Mouse (Mus musculus): Measurements from ENCODE around the gene Pax4. TPM values are rescaled to one million over a fixed set of nuclear protein-coding genes. Genes with fewer than 3 reads are reported as not detected.
A peak's percentile ranks its signal among the peaks of the same experiment; 100 is the strongest.

Pax4 gene
- polyA plus RNA-seq, 1 experiment from 2014 or later, result not detected

GRCm38 (mm10) chr6:28480752-28481492 lies 31.8 kb upstream of the Pax4 start:
- H3K9me3 ChIP-seq (replicated peaks; ENCODE audit: control insufficient read depth, low read length), result no peaks in the 10 kb centered on the region

GRCm38 (mm10) chr6:28479865-28480751 lies 31.0 kb upstream of the Pax4 start:
- DNase-seq (ENCODE audit: low spot score) (peak; percentile 100), ATAC-seq (peak; percentile 98)
- H3K4me2 ChIP-seq (ENCODE audit: low read length), result peak overlapping the region; percentile 91
- no peaks in the 10 kb centered on the region for H3K36me3 ChIP-seq (ENCODE audit: control insufficient read depth, insufficient read depth, low read length)
- peaks cover 10% of the 10 kb centered on the region for H3K4me1 ChIP-seq (ENCODE audit: control insufficient read depth, insufficient read depth, low read length)
- whole genome bisulfite sequencing, result under 1% methylated on average over 68 of the region's 68 CpGs
- H3K27ac ChIP-seq (ENCODE audit: low read depth, low read length), result peak overlapping the region; percentile 68
- H3K4me3 ChIP-seq (ENCODE audit: low read depth, low read length), result peak overlapping the region; percentile 91
- no peaks in the 10 kb centered on the region for H3K27me3 ChIP-seq (replicated peaks; ENCODE audit: control insufficient read depth, insufficient read depth, low read length)
- H3K9ac ChIP-seq (ENCODE audit: low read length), result peak overlapping the region; percentile 83
- H3K9me3 ChIP-seq (replicated peaks; ENCODE audit: control insufficient read depth, low read length), result no peaks in the 10 kb centered on the region

More at GRCm38 (mm10) chr6:28480752-28481492, 31.8 kb upstream of the Pax4 start:
- Histone ChIP-seq H3K36me3 (ENCODE audit: control insufficient read depth, insufficient read depth, low read length) (no peaks in the 10 kb centered on the region), H3K4me2 (ENCODE audit: low read length) (peak overlapping the region; percentile 91), H3K4me3 (ENCODE audit: low read depth, low read length) (peak overlapping the region; percentile 91), H3K27ac (ENCODE audit: low read depth, low read length) (no peak overlapping the region; the same call in 1 of the 2 replicates), H3K27me3 (replicated peaks; ENCODE audit: control insufficient read depth, insufficient read depth, low read length) (no peaks in the 10 kb centered on the region), H3K4me1 (ENCODE audit: control insufficient read depth, insufficient read depth, low read length) (peaks cover 10% of the 10 kb centered on the region), H3K9ac (ENCODE audit: low read length) (peak overlapping the region; percentile 83)
- no peak for DNase-seq (ENCODE audit: low spot score)
- ATAC-seq, result no peak
- 6% methylated on average over 21 of the region's 21 CpGs for WGBS

GRCm38 (mm10) chr6:28474839-28475238 lies 25.7 kb upstream of the Pax4 start, which contains the start of gene Snd1:
TSS of gene Snd1 (plus strand) at chr6:28475139.
- H3K36me3 ChIP-seq (ENCODE audit: control insufficient read depth, insufficient read depth, low read length), result no peaks in the 10 kb centered on the region
- H3K4me3 ChIP-seq (ENCODE audit: low read depth, low read length), result no peak within 1 kb of the TSS
- DNase-seq (ENCODE audit: low spot score), result no peak
- H3K4me1 ChIP-seq (ENCODE audit: control insufficient read depth, insufficient read depth, low read length), result peaks cover 4% of the 10 kb centered on the region
- no peak for ATAC-seq
- H3K4me2 ChIP-seq (ENCODE audit: low read length), result no peak within 1 kb of the TSS
- H3K9ac ChIP-seq (ENCODE audit: low read length), result no peak within 1 kb of the TSS
- no peak within 1 kb of the TSS for H3K27ac ChIP-seq (ENCODE audit: low read depth, low read length)
- no peaks in the 10 kb centered on the region for H3K9me3 ChIP-seq (replicated peaks; ENCODE audit: control insufficient read depth, low read length)
- no peaks in the 10 kb centered on the region for H3K27me3 ChIP-seq (replicated peaks; ENCODE audit: control insufficient read depth, insufficient read depth, low read length)
- WGBS, result 86% methylated on average over 5 of the region's 5 CpGs

- DNase-seq (ENCODE audit: low spot score) (no peak), ATAC-seq (no peak)
- Histone ChIP-seq H3K27ac (ENCODE audit: low read depth, low read length) (no peak overlapping the region), H3K9ac (ENCODE audit: low read length) (no peak overlapping the region), H3K4me2 (ENCODE audit: low read length) (no peak overlapping the region), H3K27me3 (replicated peaks; ENCODE audit: control insufficient read depth, insufficient read depth, low read length) (no peaks in the 10 kb centered on the region), H3K9me3 (replicated peaks; ENCODE audit: control insufficient read depth, low read length) (no peaks in the 10 kb centered on the region), H3K36me3 (ENCODE audit: control insufficient read depth, insufficient read depth, low read length) (no peaks in the 10 kb centered on the region), H3K4me1 (ENCODE audit: control insufficient read depth, insufficient read depth, low read length) (peaks cover 2% of the 10 kb centered on the region), H3K4me3 (ENCODE audit: low read depth, low read length) (no peak overlapping the region)
- WGBS, result 90% methylated on average over 4 of the region's 4 CpGs
Observed at GRCm38 (mm10) chr6:28474211-28474610, 25.1 kb upstream of the Pax4 start.

GRCm38 (mm10) chr6:28471284-28472035 lies 22.3 kb upstream of the Pax4 start:
- no peak overlapping the region for H3K9ac ChIP-seq (ENCODE audit: low read length)
- no peak overlapping the region for H3K4me3 ChIP-seq (ENCODE audit: low read depth, low read length)
- no peak overlapping the region for H3K4me2 ChIP-seq (ENCODE audit: low read length)
- DNase-seq (ENCODE audit: low spot score), result no peak
- no peak overlapping the region for H3K27ac ChIP-seq (ENCODE audit: low read depth, low read length)
- 83% methylated on average over 9 of the region's 9 CpGs for WGBS
- H3K36me3 ChIP-seq (ENCODE audit: control insufficient read depth, insufficient read depth, low read length), result no peaks in the 10 kb centered on the region
- ATAC-seq, result no peak
- H3K27me3 ChIP-seq (replicated peaks; ENCODE audit: control insufficient read depth, insufficient read depth, low read length), result no peaks in the 10 kb centered on the region
- H3K4me1 ChIP-seq (ENCODE audit: control insufficient read depth, insufficient read depth, low read length), result no peaks in the 10 kb centered on the region
- no peaks in the 10 kb centered on the region for H3K9me3 ChIP-seq (replicated peaks; ENCODE audit: control insufficient read depth, low read length)

GRCm38 (mm10) chr6:28470621-28471020 lies 21.5 kb upstream of the Pax4 start:
- Histone ChIP-seq H3K36me3 (ENCODE audit: control insufficient read depth, insufficient read depth, low read length) (no peaks in the 10 kb centered on the region), H3K9me3 (replicated peaks; ENCODE audit: control insufficient read depth, low read length) (no peaks in the 10 kb centered on the region), H3K4me1 (ENCODE audit: control insufficient read depth, insufficient read depth, low read length) (no peaks in the 10 kb centered on the region), H3K9ac (ENCODE audit: low read length) (no peak overlapping the region), H3K27ac (ENCODE audit: low read depth, low read length) (no peak overlapping the region), H3K27me3 (replicated peaks; ENCODE audit: control insufficient read depth, insufficient read depth, low read length) (no peaks in the 10 kb centered on the region), H3K4me2 (ENCODE audit: low read length) (no peak overlapping the region), H3K4me3 (ENCODE audit: low read depth, low read length) (no peak overlapping the region)
- DNase-seq (ENCODE audit: low spot score) (no peak), ATAC-seq (no peak)
- 84% methylated on average over 5 of the region's 5 CpGs for WGBS

GRCm38 (mm10) chr6:28470017-28470602 lies 21.0 kb upstream of the Pax4 start:
- Histone ChIP-seq H3K9me3 (replicated peaks; ENCODE audit: control insufficient read depth, low read length) (no peaks in the 10 kb centered on the region), H3K27ac (ENCODE audit: low read depth, low read length) (no peak overlapping the region), H3K4me1 (ENCODE audit: control insufficient read depth, insufficient read depth, low read length) (no peaks in the 10 kb centered on the region), H3K36me3 (ENCODE audit: control insufficient read depth, insufficient read depth, low read length) (no peaks in the 10 kb centered on the region), H3K4me2 (ENCODE audit: low read length) (no peak overlapping the region), H3K9ac (ENCODE audit: low read length) (no peak overlapping the region), H3K27me3 (replicated peaks; ENCODE audit: control insufficient read depth, insufficient read depth, low read length) (no peaks in the 10 kb centered on the region), H3K4me3 (ENCODE audit: low read depth, low read length) (no peak overlapping the region)
- DNase-seq (ENCODE audit: low spot score) (no peak), ATAC-seq (no peak)
- 83% methylated on average over 4 of the region's 4 CpGs for WGBS

GRCm38 (mm10) chr6:28464630-28465029 lies 15.5 kb upstream of the Pax4 start:
- no peak for DNase-seq (ENCODE audit: low spot score)
- Histone ChIP-seq H3K27me3 (replicated peaks; ENCODE audit: control insufficient read depth, insufficient read depth, low read length) (no peaks in the 10 kb centered on the region), H3K36me3 (ENCODE audit: control insufficient read depth, insufficient read depth, low read length) (no peaks in the 10 kb centered on the region), H3K9ac (ENCODE audit: low read length) (no peak overlapping the region), H3K4me2 (ENCODE audit: low read length) (no peak overlapping the region), H3K9me3 (replicated peaks; ENCODE audit: control insufficient read depth, low read length) (no peaks in the 10 kb centered on the region), H3K4me1 (ENCODE audit: control insufficient read depth, insufficient read depth, low read length) (no peaks in the 10 kb centered on the region), H3K27ac (ENCODE audit: low read depth, low read length) (no peak overlapping the region), H3K4me3 (ENCODE audit: low read depth, low read length) (no peak overlapping the region)
- no peak for ATAC-seq
- 67% methylated on average over 6 of the region's 6 CpGs for WGBS
